Mouse (Mus musculus) liver, embryonic 14.5 days (tissue): ENCODE measurements at regions not wholly inside any gene's neighbourhood (a gene's known extent, or its start where the extent isn't known, plus 50 kb on each side); places are given as distances from the start of the nearest gene placed in this dataset.

Experiments used
- CTCF ChIP-seq: IDR thresholded peaks from 2 replicates; pipeline ENCODE4 v1.5.1; 2016; ENCODE audit warnings: antibody characterized with exemption, low read depth, control low read depth
- EP300 ChIP-seq: IDR thresholded peaks from 2 replicates; pipeline ENCODE4 v1.6.1; 2016; ENCODE audit warnings: antibody characterized with exemption, low read depth

DNA sequence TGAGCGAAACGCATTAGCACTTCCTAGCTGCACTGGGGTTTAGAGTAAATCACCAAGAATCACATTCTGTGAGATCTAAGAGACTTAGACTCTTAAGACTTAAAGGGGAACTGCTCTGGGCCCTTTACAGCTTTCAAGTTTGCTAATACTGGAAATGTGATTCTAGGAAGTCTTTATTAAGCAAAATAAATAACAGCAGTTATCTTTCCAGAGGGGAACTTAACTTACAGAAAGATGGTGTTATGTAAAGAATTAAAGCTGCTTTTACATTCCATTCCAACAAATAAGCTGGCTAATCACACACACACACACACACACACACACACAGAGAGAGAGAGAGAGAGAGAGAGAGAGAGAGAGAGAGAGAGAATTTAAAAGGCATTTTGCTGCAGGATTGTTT lies 131.1 kb downstream of the Otol1 start:
- TF ChIP-seq EP300, result no peak
- TF ChIP-seq CTCF, result no peak
